Mouse (Mus musculus) stomach, embryonic 15.5 days (tissue): ENCODE data around the gene Smim12. TPM values are rescaled to one million over a fixed set of nuclear protein-coding genes. Genes with fewer than 3 reads are reported as not detected.

ENCODE experiments used
- ATAC-seq: fragments of 200-750 bp; cut with Nextera tagmentation; 2 replicates; pipeline ENCODE4 v1.8.0; 2017; ENCODE audit warnings: low read depth, moderate number of reproducible peaks, moderate TSS enrichment; ENCODE audit not compliant: insufficient read depth, low FRiP score
- H3K27ac ChIP-seq: fragments of 300-500 bp; sonication (generic); 2 replicates; pipeline ENCODE4 v1.5.1; 2015; ENCODE audit warnings: mild to moderate bottlenecking, inconsistent platforms
- H3K27me3 ChIP-seq: fragments of 300-500 bp; sonication (generic); replicated peaks from 2 replicates; pipeline ENCODE4 v1.6.1; 2015; ENCODE audit warnings: inconsistent platforms
- H3K36me3 ChIP-seq: fragments of 300-500 bp; sonication (generic); 2 replicates; pipeline ENCODE4 v1.6.1; 2015; ENCODE audit warnings: inconsistent platforms
- H3K4me1 ChIP-seq: fragments of 300-500 bp; sonication (generic); 2 replicates; pipeline ENCODE4 v1.6.1; 2015; ENCODE audit warnings: inconsistent platforms
- H3K4me2 ChIP-seq: fragments of 300-500 bp; sonication (generic); 2 replicates; pipeline ENCODE4 v1.6.1; 2015; ENCODE audit warnings: mild to moderate bottlenecking, inconsistent platforms
- H3K4me3 ChIP-seq: fragments of 300-500 bp; sonication (generic); replicated peaks from 2 replicates; pipeline ENCODE4 v1.5.1; 2015; ENCODE audit warnings: inconsistent platforms
- H3K9ac ChIP-seq: fragments of 300-500 bp; sonication (generic); 2 replicates; pipeline ENCODE4 v1.6.1; 2015; ENCODE audit warnings: inconsistent platforms
- H3K9me3 ChIP-seq: fragments of 300-500 bp; sonication (generic); 2 replicates; pipeline ENCODE4 v1.6.1; 2016; ENCODE audit warnings: inconsistent platforms
- WGBS: fragments of 180-500 bp; shearing (Covaris S2); methylation state at CpG from one replicate; pipeline ENCODE4 v1.1.7; 2015; 5-methylcytosine and 5-hydroxymethylcytosine counted together
- polyA plus RNA-seq: library from polyadenylated mRNA; unstranded; fragments of >200 nt; fragmentation: Nextera tagmentation; extraction: Ambion mirVana; gene quantifications from 2 replicates; pipeline ENCODE4 v1.2.1, GENCODE M21; 2015

Gene Smim12
- 52.5 and 52.6 TPM in 2 replicates for polyA plus RNA-seq

DNA sequence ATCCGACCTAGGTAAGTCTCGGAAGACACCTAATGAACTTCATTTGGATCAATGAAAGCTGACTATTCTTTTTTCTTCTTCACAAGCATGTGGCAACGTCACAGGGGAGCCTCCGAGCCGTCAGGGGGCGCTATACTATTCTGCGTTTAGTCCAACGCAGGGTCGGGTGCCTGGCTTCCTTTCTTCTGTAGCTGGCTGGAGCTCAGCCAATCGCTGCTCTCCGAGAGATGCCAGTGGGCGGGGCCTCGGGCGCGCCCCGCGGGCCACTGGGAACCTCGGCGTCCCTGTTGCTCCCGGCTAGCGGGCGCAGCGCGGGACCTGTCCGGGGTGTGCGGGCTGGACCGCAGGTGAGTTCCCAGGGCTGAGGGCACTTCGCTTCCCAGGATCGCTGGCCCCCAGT is at the start of gene Smim12:
Gene Smim12 (plus strand): TSS at position 233 of the 400 bp plus-strand sequence.
- Histone ChIP-seq H3K4me2 (peak within 1 kb of the TSS; percentile 88), H3K36me3 (peaks cover 9% of the 10 kb centered on the region), H3K4me3 (peak within 1 kb of the TSS; percentile 99), H3K9ac (peak within 1 kb of the TSS; percentile 94), H3K27me3 (no peaks in the 10 kb centered on the region; the same call in 1 of the 2 replicates), H3K9me3 (no peaks in the 10 kb centered on the region), H3K4me1 (peaks cover 7% of the 10 kb centered on the region), H3K27ac (0 out of 2 replicates have a peak within 1 kb of the TSS, but pooled peaks have one; percentile 16)
- ATAC-seq = peak; percentile 94
- WGBS = under 1% methylated on average over 29 of the region's 29 CpGs

DNA sequence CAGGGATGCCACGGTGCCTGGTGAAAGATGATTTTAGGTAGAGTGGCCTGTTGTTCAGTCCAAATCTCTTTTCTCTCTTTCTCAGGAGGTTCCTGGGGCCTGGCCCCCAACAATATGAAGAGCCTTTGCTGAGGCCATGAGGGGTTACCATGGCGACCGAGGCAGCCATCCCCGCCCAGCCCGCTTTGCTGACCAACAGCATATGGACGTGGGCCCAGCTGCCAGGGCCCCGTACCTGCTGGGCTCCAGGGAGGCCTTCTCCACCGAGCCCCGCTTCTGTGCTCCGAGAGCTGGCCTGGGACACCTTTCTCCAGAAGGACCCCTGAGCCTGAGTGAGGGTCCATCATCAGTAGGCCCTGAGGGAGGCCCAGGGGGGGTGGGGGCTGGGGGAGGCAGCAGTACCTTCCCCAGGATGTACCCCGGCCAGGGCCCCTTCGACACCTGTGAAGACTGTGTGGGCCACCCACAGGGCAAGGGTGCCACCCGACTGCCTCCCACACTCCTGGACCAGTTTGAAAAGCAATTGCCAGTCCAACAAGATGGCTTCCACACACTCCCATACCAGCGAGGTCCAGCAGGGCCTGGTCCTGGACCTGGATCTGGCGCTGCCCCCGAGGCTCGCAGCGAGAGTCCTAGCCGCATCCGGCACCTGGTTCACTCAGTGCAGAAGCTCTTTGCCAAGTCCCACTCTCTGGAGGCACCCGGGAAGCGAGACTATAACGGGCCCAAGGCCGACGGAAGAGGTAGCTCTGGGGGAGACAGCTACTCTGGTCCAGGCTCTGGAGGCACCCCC is 48.9 kb upstream of the Smim12 start:
- H3K36me3 ChIP-seq = no peaks in the 10 kb centered on the region
- H3K27ac ChIP-seq = no peak overlapping the region
- no peak overlapping the region for H3K4me2 ChIP-seq
- WGBS = 84% methylated on average over 25 of the region's 25 CpGs
- no peak for ATAC-seq
- H3K4me1 ChIP-seq = no peaks in the 10 kb centered on the region
- no peak overlapping the region for H3K9ac ChIP-seq
- no peaks in the 10 kb centered on the region for H3K27me3 ChIP-seq
- H3K9me3 ChIP-seq = no peaks in the 10 kb centered on the region
- H3K4me3 ChIP-seq = no peak overlapping the region

DNA sequence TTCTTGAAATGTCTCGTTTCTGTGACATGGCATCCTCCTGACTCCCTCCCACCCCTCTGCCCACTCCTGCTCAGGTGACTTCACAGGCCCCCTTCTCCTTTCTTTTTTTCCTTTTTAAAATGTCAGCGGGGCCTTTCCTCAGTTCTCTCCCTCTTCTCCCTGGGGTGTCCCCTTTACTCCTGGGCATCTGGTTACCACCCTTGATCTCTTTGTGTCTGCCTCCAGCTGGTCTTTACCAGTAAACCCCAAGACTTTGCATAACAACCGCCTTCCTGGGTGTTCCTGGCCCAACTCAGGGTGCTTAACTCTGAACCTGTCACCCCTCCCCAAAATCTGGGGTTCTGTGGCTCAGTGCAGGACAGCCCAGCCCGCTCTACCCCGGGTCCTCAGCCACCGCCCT is 45.0 kb upstream of the Smim12 start:
- Histone ChIP-seq H3K4me1 (no peaks in the 10 kb centered on the region), H3K27me3 (no peaks in the 10 kb centered on the region), H3K27ac (no peak overlapping the region), H3K9ac (no peak overlapping the region), H3K4me3 (no peak overlapping the region), H3K4me2 (no peak overlapping the region), H3K36me3 (no peaks in the 10 kb centered on the region), H3K9me3 (no peaks in the 10 kb centered on the region)
- 39% methylated on average over 6 of the region's 6 CpGs for WGBS
- no peak for ATAC-seq

DNA sequence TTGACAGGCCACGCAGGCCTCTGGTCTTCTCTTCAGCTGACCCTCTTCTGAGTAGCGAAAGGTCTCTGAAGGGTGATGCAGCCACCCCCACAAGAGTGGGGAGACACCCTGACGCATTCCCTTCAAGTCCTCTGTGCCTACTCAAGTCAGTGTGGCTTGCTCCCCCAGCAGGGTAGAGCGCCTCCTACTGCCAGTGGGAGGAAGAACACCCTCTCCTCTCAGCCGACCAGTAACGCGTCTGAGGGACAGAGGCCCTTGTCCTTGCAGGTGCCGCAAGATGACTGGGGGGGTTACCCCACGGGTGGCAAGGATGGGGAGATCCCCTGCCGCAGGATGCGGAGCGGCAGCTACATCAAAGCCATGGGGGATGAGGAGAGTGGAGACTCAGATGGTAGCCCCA is 44.2 kb upstream of the Smim12 start:
- 61% methylated on average over 12 of the region's 12 CpGs for WGBS
- H3K9me3 ChIP-seq = no peaks in the 10 kb centered on the region
- no peaks in the 10 kb centered on the region for H3K36me3 ChIP-seq
- H3K9ac ChIP-seq = no peak overlapping the region
- no peak overlapping the region for H3K4me3 ChIP-seq
- no peak overlapping the region for H3K4me2 ChIP-seq
- H3K4me1 ChIP-seq = no peaks in the 10 kb centered on the region
- no peak overlapping the region for H3K27ac ChIP-seq
- ATAC-seq = no peak
- no peaks in the 10 kb centered on the region for H3K27me3 ChIP-seq

DNA sequence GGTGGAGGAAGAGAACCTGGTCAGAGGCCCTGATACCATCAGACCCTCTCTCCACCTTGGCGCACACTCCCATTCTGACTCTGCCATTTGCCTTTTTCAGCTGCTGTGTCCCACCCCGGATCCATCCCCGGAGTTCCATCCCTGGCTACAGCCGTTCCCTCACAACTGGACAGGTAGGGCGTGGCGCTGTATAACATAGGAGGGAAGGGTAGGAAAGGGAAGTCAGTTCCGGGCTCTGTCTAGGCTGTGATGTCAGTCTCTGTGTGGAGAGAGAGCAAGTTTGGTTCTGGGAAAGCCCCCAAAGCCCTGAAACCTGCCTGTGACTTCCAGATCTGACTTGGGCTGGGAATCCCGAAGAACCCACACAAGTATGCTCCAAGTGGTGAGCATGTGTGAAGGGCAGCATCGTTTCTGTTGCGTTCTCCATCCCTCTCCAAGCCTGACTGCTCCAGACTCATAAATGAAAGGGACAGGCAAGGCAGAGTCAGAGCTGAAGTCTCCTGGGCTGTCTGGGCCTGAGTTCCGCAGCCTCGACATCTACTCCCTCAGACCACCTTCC is 43.3 kb upstream of the Smim12 start:
- no peak for ATAC-seq
- Histone ChIP-seq H3K27ac (no peak overlapping the region), H3K4me2 (no peak overlapping the region), H3K27me3 (no peaks in the 10 kb centered on the region), H3K9ac (no peak overlapping the region), H3K4me3 (no peak overlapping the region), H3K36me3 (no peaks in the 10 kb centered on the region), H3K4me1 (no peaks in the 10 kb centered on the region), H3K9me3 (no peaks in the 10 kb centered on the region)
- WGBS = 81% methylated on average over 12 of the region's 12 CpGs

DNA sequence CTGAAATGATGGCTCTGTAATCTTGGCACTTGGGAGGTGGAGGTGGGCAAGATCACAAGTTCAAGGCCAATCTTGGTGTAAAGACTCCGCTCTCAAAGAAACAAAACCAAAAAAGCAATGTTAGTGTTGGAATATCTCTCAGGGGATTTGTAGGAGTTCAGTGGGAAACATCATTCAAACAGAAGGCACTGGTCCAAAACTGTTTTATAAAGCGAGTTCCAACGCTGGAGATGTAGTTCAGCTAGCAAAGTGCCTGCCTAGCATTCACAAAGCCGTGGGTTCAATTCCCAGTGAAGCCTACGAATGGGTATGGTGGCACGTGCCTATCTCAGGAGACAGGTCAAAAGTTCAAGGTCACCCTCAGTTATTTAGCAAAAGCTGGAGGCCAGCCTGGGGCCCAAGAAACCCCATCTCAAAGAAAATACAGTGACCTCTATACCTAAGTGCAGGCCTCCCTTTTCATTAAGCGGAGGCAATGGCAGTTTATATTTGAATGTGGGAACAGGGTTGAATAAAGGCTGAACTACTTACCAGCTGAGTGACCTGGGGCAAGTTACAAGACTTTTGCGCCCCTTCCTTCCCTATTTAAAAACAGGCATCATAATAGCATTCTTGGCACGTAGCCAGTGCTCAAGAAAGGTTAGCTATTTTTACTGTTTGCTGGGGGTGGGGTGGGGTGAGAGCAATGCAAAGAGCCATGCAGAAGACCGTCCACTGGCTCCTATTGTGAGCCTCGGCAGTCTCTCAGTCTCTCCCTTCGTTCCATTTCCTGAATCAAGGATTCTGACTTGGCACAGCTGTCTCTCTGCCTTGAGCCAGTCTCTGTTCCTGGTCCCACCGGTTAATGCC is 42.6 kb upstream of the Smim12 start:
- ATAC-seq = no peak
- WGBS = 59% methylated on average over 13 of the region's 13 CpGs

DNA sequence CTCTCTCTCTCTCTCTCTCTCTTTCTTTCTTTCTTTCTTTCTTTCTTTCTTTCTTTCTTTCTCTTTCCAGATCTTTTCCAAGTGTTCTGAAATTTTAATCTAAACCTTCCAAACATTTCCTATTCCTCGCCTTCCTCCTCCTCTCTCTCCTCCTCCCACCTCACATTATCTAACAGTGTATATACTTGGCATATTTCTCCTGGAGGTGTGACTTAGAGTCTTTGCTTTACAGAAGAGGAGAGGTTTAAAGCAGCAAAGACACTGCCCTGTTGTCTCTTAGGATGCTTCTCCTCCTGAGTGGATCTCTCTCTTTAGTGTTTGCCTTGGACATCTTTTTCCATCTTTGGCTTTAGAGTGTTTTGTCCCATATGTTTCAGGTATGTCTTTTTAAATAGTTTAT is 40.5 kb upstream of the Smim12 start:
- H3K9me3 ChIP-seq = no peaks in the 10 kb centered on the region
- H3K4me2 ChIP-seq = no peak overlapping the region
- no peak overlapping the region for H3K4me3 ChIP-seq
- H3K9ac ChIP-seq = no peak overlapping the region
- WGBS = 78% methylated on average over 1 of the region's 1 CpGs
- no peaks in the 10 kb centered on the region for H3K27me3 ChIP-seq
- no peaks in the 10 kb centered on the region for H3K36me3 ChIP-seq
- no peak overlapping the region for H3K27ac ChIP-seq
- ATAC-seq = no peak
- no peaks in the 10 kb centered on the region for H3K4me1 ChIP-seq

More for the DNA sequence above, 42.6 kb upstream of the Smim12 start:
- no peaks in the 10 kb centered on the region for H3K36me3 ChIP-seq
- no peak overlapping the region for H3K4me3 ChIP-seq
- H3K27me3 ChIP-seq = no peaks in the 10 kb centered on the region
- H3K4me1 ChIP-seq = no peaks in the 10 kb centered on the region
- no peak overlapping the region for H3K4me2 ChIP-seq
- no peak overlapping the region for H3K27ac ChIP-seq
- H3K9me3 ChIP-seq = no peaks in the 10 kb centered on the region
- no peak overlapping the region for H3K9ac ChIP-seq

DNA sequence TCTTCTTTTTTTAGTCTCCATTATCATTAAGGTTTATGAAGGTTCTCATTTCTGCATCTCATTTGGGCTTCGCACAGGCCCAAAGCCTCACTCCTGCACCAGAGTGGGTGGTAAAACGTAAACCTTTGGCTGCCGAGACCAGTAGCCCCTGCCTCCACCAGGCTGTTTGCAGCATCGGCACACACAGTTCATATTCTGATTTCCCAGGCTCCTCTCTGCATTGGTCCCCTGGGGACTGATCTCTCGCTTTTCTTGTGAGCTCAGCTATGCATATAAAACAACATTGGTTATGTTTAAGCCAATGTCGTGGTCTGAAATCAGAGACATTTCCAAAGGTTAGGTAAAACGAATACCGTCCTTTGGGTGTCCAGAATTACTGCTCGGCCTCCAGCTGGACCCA is 32.3 kb upstream of the Smim12 start:
- H3K9ac ChIP-seq = no peak overlapping the region
- H3K4me3 ChIP-seq = no peak overlapping the region
- H3K27ac ChIP-seq = no peak overlapping the region
- H3K27me3 ChIP-seq = peaks cover 19% of the 10 kb centered on the region
- H3K36me3 ChIP-seq = no peaks in the 10 kb centered on the region
- H3K4me2 ChIP-seq = no peak overlapping the region
- H3K9me3 ChIP-seq = no peaks in the 10 kb centered on the region
- H3K4me1 ChIP-seq = no peaks in the 10 kb centered on the region
- WGBS = 76% methylated on average over 9 of the region's 9 CpGs
- no peak for ATAC-seq

DNA sequence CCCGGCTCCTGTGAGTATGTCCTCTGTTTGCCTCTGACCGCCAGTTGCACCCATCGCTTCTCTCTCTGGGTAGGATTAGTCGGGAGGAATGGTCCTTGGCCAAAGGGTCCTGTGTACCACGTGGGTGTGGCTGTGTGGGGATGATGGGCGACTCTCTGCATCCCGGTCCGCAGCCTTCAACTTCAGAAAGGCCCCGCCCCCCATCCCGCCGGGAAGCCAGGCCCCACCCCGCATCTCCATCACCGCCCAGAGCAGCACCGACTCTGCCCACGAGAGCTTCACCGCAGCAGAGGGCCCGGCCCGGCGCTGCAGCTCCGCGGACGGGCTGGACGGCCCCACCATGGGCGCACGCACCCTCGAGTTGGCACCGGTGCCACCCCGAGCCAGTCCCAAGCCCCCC is 29.1 kb upstream of the Smim12 start:
- Histone ChIP-seq H3K9me3 (no peaks in the 10 kb centered on the region), H3K27me3 (peaks cover 19% of the 10 kb centered on the region), H3K27ac (no peak overlapping the region), H3K4me1 (no peaks in the 10 kb centered on the region), H3K4me3 (no peak overlapping the region), H3K4me2 (no peak overlapping the region), H3K9ac (no peak overlapping the region), H3K36me3 (no peaks in the 10 kb centered on the region)
- ATAC-seq = no peak; the same call in 1 of the 2 replicates
- WGBS = 18% methylated on average over 28 of the region's 28 CpGs

DNA sequence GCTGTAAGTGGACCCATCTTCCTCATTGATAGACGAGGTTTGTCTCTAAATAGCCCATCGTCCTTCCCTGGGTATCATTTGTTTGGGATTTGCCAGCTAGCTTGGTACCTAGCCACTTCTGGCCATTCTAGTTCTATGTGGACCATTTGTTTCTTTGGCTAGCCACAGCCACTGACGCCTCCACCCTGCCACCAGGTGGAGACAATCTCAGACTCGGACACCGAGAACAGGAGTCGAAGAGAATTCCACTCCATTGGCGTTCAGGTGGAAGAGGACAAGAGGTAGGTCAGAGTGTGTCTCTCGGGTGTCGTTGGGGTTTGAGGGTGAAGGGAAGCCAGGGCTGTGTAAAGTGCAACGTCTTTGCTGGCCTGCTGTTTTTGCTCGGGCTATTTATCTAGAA is 28.5 kb upstream of the Smim12 start:
- no peak overlapping the region for H3K27ac ChIP-seq
- WGBS = 52% methylated on average over 11 of the region's 11 CpGs
- H3K9me3 ChIP-seq = no peaks in the 10 kb centered on the region
- H3K4me1 ChIP-seq = no peaks in the 10 kb centered on the region
- ATAC-seq = no peak
- no peak overlapping the region for H3K4me3 ChIP-seq
- no peaks in the 10 kb centered on the region for H3K36me3 ChIP-seq
- peaks cover 19% of the 10 kb centered on the region for H3K27me3 ChIP-seq
- H3K4me2 ChIP-seq = no peak overlapping the region
- no peak overlapping the region for H3K9ac ChIP-seq

DNA sequence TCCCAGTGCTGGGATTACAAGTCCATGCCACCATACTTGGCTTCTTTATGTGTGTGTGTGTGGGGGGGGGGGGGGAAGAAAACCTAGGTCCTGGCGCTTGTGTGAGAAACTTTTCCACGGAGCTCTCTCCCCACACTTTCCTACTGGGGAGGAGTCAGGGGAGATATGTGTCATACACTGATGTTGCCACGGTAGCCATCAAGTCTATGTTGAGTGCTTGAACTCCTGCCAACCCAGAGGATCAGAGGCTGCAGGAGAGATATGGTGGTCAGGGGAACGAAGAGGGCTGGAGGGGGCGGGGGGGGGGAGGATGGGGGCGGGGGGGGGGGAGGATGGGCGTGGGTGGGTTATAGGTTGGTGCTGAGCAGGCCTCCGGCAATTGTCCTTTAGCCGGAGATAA is 27.8 kb upstream of the Smim12 start:
- no peaks in the 10 kb centered on the region for H3K9me3 ChIP-seq
- no peak overlapping the region for H3K9ac ChIP-seq
- H3K4me3 ChIP-seq = no peak overlapping the region
- H3K4me1 ChIP-seq = no peaks in the 10 kb centered on the region
- H3K4me2 ChIP-seq = no peak overlapping the region
- H3K27me3 ChIP-seq = peaks cover 19% of the 10 kb centered on the region
- no peak overlapping the region for H3K27ac ChIP-seq
- no peak for ATAC-seq
- WGBS = 57% methylated on average over 6 of the region's 9 CpGs
- H3K36me3 ChIP-seq = no peaks in the 10 kb centered on the region

DNA sequence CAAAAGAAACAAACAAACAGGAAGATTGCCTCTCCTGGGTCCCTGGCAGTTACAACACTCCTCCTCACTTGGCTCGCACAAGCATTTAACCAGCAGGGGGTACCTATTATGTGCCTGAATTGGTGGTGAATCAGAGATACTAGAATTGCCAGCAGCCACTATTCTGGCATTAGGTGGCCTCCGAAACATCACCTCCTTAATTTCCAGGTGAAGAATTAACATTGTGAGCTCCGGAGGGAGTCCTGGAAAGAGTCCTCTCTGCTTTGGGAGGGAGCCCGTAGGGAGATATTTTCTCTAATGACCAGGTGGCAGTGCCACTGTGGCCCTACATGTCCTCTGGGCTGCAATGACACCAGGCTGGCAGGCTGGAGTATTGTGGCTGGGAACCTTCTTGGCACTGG is 27.3 kb upstream of the Smim12 start:
- no peaks in the 10 kb centered on the region for H3K4me1 ChIP-seq
- no peak overlapping the region for H3K9ac ChIP-seq
- H3K36me3 ChIP-seq = no peaks in the 10 kb centered on the region
- H3K27ac ChIP-seq = no peak overlapping the region
- H3K27me3 ChIP-seq = peaks cover 19% of the 10 kb centered on the region
- no peak overlapping the region for H3K4me2 ChIP-seq
- ATAC-seq = no peak
- H3K4me3 ChIP-seq = no peak overlapping the region
- no peaks in the 10 kb centered on the region for H3K9me3 ChIP-seq
- 76% methylated on average over 4 of the region's 4 CpGs for WGBS
